Mouse (Mus musculus): ENCODE results near the gene Tmc5. TPM values are rescaled to one million over a fixed set of nuclear protein-coding genes. Genes with fewer than 3 reads are reported as not detected.

The Tmc5 gene
- polyA plus RNA-seq, 1 experiment from 2014 or later: 48.1 TPM

GRCm38 (mm10) chr7:118572039-118572438, 25.1 kb upstream of the Tmc5 start:
- no peak for TF ChIP-seq CTCF (IDR thresholded peaks at IDR 0.05; ENCODE audit: low read depth)
- H3K4me2 ChIP-seq (replicated peaks; ENCODE audit: low read depth): no peak overlapping the region
- WGBS: 26% methylated on average over 5 of the region's 5 CpGs
- ATAC-seq: peak; percentile 86
- H3K27ac ChIP-seq (ENCODE audit: low read depth, low read length): peak overlapping the region; percentile 76
- H3K4me1 ChIP-seq (replicated peaks; ENCODE audit: control insufficient read depth, insufficient read depth, low read length): no peaks in the 10 kb centered on the region
- no peaks in the 10 kb centered on the region for H3K36me3 ChIP-seq (ENCODE audit: control insufficient read depth, insufficient read depth)
- no peak overlapping the region for H3K4me3 ChIP-seq (ENCODE audit: low read depth, low read length)
- no peaks in the 10 kb centered on the region for H3K9me3 ChIP-seq (ENCODE audit: control insufficient read depth)
- H3K9ac ChIP-seq (ENCODE audit: low read depth, low read length): no peak overlapping the region
- H3K27me3 ChIP-seq (replicated peaks; ENCODE audit: control insufficient read depth, insufficient read depth, low read length): no peaks in the 10 kb centered on the region

- Histone ChIP-seq H3K4me3 (ENCODE audit: low read depth, low read length) (no peak overlapping the region), H3K27ac (ENCODE audit: low read depth, low read length) (no peak overlapping the region), H3K4me1 (replicated peaks; ENCODE audit: control insufficient read depth, insufficient read depth, low read length) (no peaks in the 10 kb centered on the region), H3K9ac (ENCODE audit: low read depth, low read length) (no peak overlapping the region), H3K9me3 (ENCODE audit: control insufficient read depth) (no peaks in the 10 kb centered on the region), H3K27me3 (replicated peaks; ENCODE audit: control insufficient read depth, insufficient read depth, low read length) (no peaks in the 10 kb centered on the region), H3K4me2 (replicated peaks; ENCODE audit: low read depth) (no peak overlapping the region), H3K36me3 (ENCODE audit: control insufficient read depth, insufficient read depth) (no peaks in the 10 kb centered on the region)
- no peak for TF ChIP-seq CTCF (IDR thresholded peaks at IDR 0.05; ENCODE audit: low read depth)
- WGBS: 80% methylated on average over 3 of the region's 3 CpGs
- ATAC-seq: no peak
Measured at GRCm38 (mm10) chr7:118578269-118578668, 18.8 kb upstream of the Tmc5 start.

- H3K9me3 ChIP-seq (ENCODE audit: control insufficient read depth): no peaks in the 10 kb centered on the region
- H3K36me3 ChIP-seq (ENCODE audit: control insufficient read depth, insufficient read depth): no peaks in the 10 kb centered on the region
- 75% methylated on average over 2 of the region's 2 CpGs for WGBS
- no peaks in the 10 kb centered on the region for H3K4me1 ChIP-seq (replicated peaks; ENCODE audit: control insufficient read depth, insufficient read depth, low read length)
- ATAC-seq: no peak
- no peak overlapping the region for H3K4me2 ChIP-seq (replicated peaks; ENCODE audit: low read depth)
- H3K27ac ChIP-seq (ENCODE audit: low read depth, low read length): no peak overlapping the region
- H3K4me3 ChIP-seq (ENCODE audit: low read depth, low read length): no peak overlapping the region
- no peak overlapping the region for H3K9ac ChIP-seq (ENCODE audit: low read depth, low read length)
- H3K27me3 ChIP-seq (replicated peaks; ENCODE audit: control insufficient read depth, insufficient read depth, low read length): no peaks in the 10 kb centered on the region
- TF ChIP-seq CTCF (IDR thresholded peaks at IDR 0.05; ENCODE audit: low read depth): no peak
Measured at GRCm38 (mm10) chr7:118579938-118580337, 17.2 kb upstream of the Tmc5 start.

- no peak for TF ChIP-seq CTCF (IDR thresholded peaks at IDR 0.05; ENCODE audit: low read depth)
- H3K4me3 ChIP-seq (ENCODE audit: low read depth, low read length): peak overlapping the region; percentile 66
- 9% methylated on average over 7 of the region's 7 CpGs for WGBS
- H3K27me3 ChIP-seq (replicated peaks; ENCODE audit: control insufficient read depth, insufficient read depth, low read length): no peaks in the 10 kb centered on the region
- no peaks in the 10 kb centered on the region for H3K9me3 ChIP-seq (ENCODE audit: control insufficient read depth)
- peak overlapping the region; percentile 98 for H3K4me2 ChIP-seq (replicated peaks; ENCODE audit: low read depth)
- H3K4me1 ChIP-seq (replicated peaks; ENCODE audit: control insufficient read depth, insufficient read depth, low read length): no peaks in the 10 kb centered on the region
- no peak overlapping the region for H3K27ac ChIP-seq (ENCODE audit: low read depth, low read length)
- H3K9ac ChIP-seq (ENCODE audit: low read depth, low read length): peak overlapping the region; percentile 77
- ATAC-seq: no peak
- H3K36me3 ChIP-seq (ENCODE audit: control insufficient read depth, insufficient read depth): no peaks in the 10 kb centered on the region
Measured at GRCm38 (mm10) chr7:118583821-118584220, 13.3 kb upstream of the Tmc5 start.

DNA sequence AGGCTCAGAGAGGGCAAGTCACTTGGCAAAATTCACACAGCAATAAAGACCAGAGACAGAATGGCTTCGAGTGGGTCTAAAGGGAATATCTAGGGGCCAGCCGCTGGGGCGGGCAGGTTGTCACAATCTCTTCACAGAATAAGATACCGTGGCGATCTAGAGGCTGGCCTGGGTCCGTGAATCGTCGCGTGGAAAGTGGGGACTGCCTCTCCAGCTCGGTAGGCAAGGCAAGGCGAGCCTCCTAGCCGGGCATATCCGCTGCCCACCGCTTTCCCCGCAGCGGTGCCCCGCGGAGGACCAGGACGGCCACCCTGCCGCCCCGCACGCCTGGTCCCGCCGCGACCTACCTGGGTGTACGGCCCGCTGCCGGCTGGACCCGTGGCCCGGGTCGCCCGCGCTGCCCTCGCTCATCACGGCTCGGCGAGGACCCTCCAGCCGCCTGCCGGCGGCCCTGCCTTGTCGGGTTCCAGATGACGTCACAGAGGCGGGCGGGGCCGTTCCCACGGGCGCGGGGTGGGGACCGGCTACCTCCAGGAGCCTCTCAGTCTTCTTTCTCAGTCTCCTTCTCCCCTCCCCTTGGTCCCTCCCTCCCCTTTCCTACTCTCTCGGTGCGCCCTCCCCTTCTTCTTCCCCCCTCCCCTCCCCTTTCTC, 12.7 kb upstream of the Tmc5 start, which contains the start of gene Tmc7:
Gene Tmc7, minus strand, starts transcription at position 480 of the 651 bp plus-strand sequence.
- Histone ChIP-seq H3K9me3 (ENCODE audit: control insufficient read depth) (no peaks in the 10 kb centered on the region), H3K27ac (ENCODE audit: low read depth, low read length) (peak within 1 kb of the TSS; percentile 50; the same call in 1 of the 2 replicates)
- 1% methylated on average over 47 of the region's 51 CpGs for WGBS

GRCm38 (mm10) chr7:118584926-118585325, 12.2 kb upstream of the Tmc5 start:
- Histone ChIP-seq H3K9me3 (ENCODE audit: control insufficient read depth) (no peaks in the 10 kb centered on the region), H3K4me3 (ENCODE audit: low read depth, low read length) (peak overlapping the region; percentile 66), H3K4me2 (replicated peaks; ENCODE audit: low read depth) (peak overlapping the region; percentile 98), H3K27ac (ENCODE audit: low read depth, low read length) (no peak overlapping the region), H3K4me1 (replicated peaks; ENCODE audit: control insufficient read depth, insufficient read depth, low read length) (no peaks in the 10 kb centered on the region), H3K27me3 (replicated peaks; ENCODE audit: control insufficient read depth, insufficient read depth, low read length) (no peaks in the 10 kb centered on the region), H3K36me3 (ENCODE audit: control insufficient read depth, insufficient read depth) (no peaks in the 10 kb centered on the region), H3K9ac (ENCODE audit: low read depth, low read length) (no peak overlapping the region)
- WGBS: 60% methylated on average over 5 of the region's 5 CpGs
- ATAC-seq: peak; percentile 18; the same call in 1 of the 2 replicates
- no peak for TF ChIP-seq CTCF (IDR thresholded peaks at IDR 0.05; ENCODE audit: low read depth)

More for the DNA sequence above, 12.7 kb upstream of the Tmc5 start, which contains the start of gene Tmc7:
- Histone ChIP-seq H3K4me1 (replicated peaks; ENCODE audit: control insufficient read depth, insufficient read depth, low read length) (no peaks in the 10 kb centered on the region), H3K4me2 (replicated peaks; ENCODE audit: low read depth) (peak within 1 kb of the TSS; percentile 98), H3K4me3 (ENCODE audit: low read depth, low read length) (peak within 1 kb of the TSS; percentile 66), H3K36me3 (ENCODE audit: control insufficient read depth, insufficient read depth) (no peaks in the 10 kb centered on the region), H3K9ac (ENCODE audit: low read depth, low read length) (peak within 1 kb of the TSS; percentile 77), H3K27me3 (replicated peaks; ENCODE audit: control insufficient read depth, insufficient read depth, low read length) (no peaks in the 10 kb centered on the region)
- TF ChIP-seq CTCF (IDR thresholded peaks at IDR 0.05; ENCODE audit: low read depth): peak; percentile 49
- ATAC-seq: peak; percentile 41
